ENCODE assay signal across 17 mouse cellular contexts in genomic region chr9:73184908-73185307, GRCm38 (mm10).
DNase-seq lines count a peak whose midpoint lies in the region; ATAC-seq and TF ChIP-seq lines count a peak whose summit lies in the region.
"Had no signal": no experiment of that assay in that cellular context is flagged by ENCODE, and none has a peak within 500 bp of the region (broad histone marks: within the 10 kb centered on the region; RNA-seq: fewer than 3 reads in every experiment).

No protein-coding gene starts in this region.

- H3K9ac ChIP-seq in hindbrain, postnatal 0 days (replicated peaks; ENCODE audit: low read length): no peak overlapping the region
- no peak overlapping the region for H3K9ac ChIP-seq in hindbrain, embryonic 12.5 days
- H3K9ac ChIP-seq: intestine, embryonic 15.5 days; midbrain, embryonic 13.5 days had no signal

- 44% methylated on average over 3 of the region's 3 CpGs for WGBS in hindbrain, postnatal 0 days
- WGBS in hindbrain, embryonic 12.5 days: 46% methylated on average over 3 of the region's 3 CpGs
- WGBS in lung, adult 2 months: 53% methylated on average over 3 of the region's 3 CpGs
- 53% methylated on average over 3 of the region's 3 CpGs for WGBS in bone marrow, adult 2 months
- WGBS in embryonic facial prominence, embryonic 10.5 days: 44% methylated on average over 3 of the region's 3 CpGs

- no peaks in the 10 kb centered on the region for H3K27me3 ChIP-seq in hindbrain, postnatal 0 days (ENCODE audit: insufficient read depth, low read length)
- H3K27me3 ChIP-seq in hindbrain, embryonic 12.5 days: no peaks in the 10 kb centered on the region
- H3K27me3 ChIP-seq in E14TG2a.4 (ENCODE audit: insufficient read depth, low read length): no peaks in the 10 kb centered on the region
- no peaks in the 10 kb centered on the region for H3K27me3 ChIP-seq in embryonic facial prominence, embryonic 10.5 days (replicated peaks; ENCODE audit: low read depth, poor library complexity, severe bottlenecking)
- H3K27me3 ChIP-seq: intestine, embryonic 15.5 days; midbrain, embryonic 13.5 days had no signal

- H3K27ac ChIP-seq in hindbrain, postnatal 0 days: no peak overlapping the region
- no peak overlapping the region for H3K27ac ChIP-seq in hindbrain, embryonic 12.5 days
- H3K27ac ChIP-seq in bone marrow, adult 2 months (ENCODE audit: control insufficient read depth, insufficient read depth, low read depth, low read length, poor library complexity): no peak overlapping the region
- no peak overlapping the region for H3K27ac ChIP-seq in embryonic facial prominence, embryonic 10.5 days (replicated peaks)
- H3K27ac ChIP-seq: intestine, embryonic 15.5 days; macrophage; midbrain, embryonic 13.5 days had no signal

- no peak for DNase-seq in hindbrain, postnatal 0 days (ENCODE audit: low spot score)
- DNase-seq in lung, adult 2 months: no peak
- DNase-seq in lung, postnatal 10 days: no peak
- no peak for DNase-seq in embryonic facial prominence, embryonic 10.5 days (ENCODE audit: low spot score)
- DNase-seq: adrenal gland, postnatal 25 days; cerebellum, adult 11-12 months; gastrocnemius, postnatal 10 days; heart, postnatal 4 days; right cerebral cortex, postnatal 4 days; thymus, postnatal 36 days had no signal

- no peaks in the 10 kb centered on the region for H3K36me3 ChIP-seq in hindbrain, postnatal 0 days (ENCODE audit: insufficient read depth, low read length)
- H3K36me3 ChIP-seq in hindbrain, embryonic 12.5 days: no peaks in the 10 kb centered on the region
- no peaks in the 10 kb centered on the region for H3K36me3 ChIP-seq in E14TG2a.4 (ENCODE audit: insufficient read depth, low read length)
- no peaks in the 10 kb centered on the region for H3K36me3 ChIP-seq in embryonic facial prominence, embryonic 10.5 days (replicated peaks)
- H3K36me3 ChIP-seq: intestine, embryonic 15.5 days; midbrain, embryonic 13.5 days had no signal

- H3K4me1 ChIP-seq in hindbrain, postnatal 0 days (ENCODE audit: insufficient read depth, low read length): no peaks in the 10 kb centered on the region
- H3K4me1 ChIP-seq in hindbrain, embryonic 12.5 days: no peaks in the 10 kb centered on the region
- no peaks in the 10 kb centered on the region for H3K4me1 ChIP-seq in lung, adult 2 months (ENCODE audit: control insufficient read depth, insufficient read depth, low read length)
- H3K4me1 ChIP-seq in E14TG2a.4 (replicated peaks; ENCODE audit: low read depth, low read length): peaks cover 5% of the 10 kb centered on the region; the same call in 1 of the 2 replicates
- no peaks in the 10 kb centered on the region for H3K4me1 ChIP-seq in bone marrow, adult 2 months (ENCODE audit: control insufficient read depth, insufficient read depth, low read length)
- H3K4me1 ChIP-seq in embryonic facial prominence, embryonic 10.5 days: no peaks in the 10 kb centered on the region
- H3K4me1 ChIP-seq: intestine, embryonic 15.5 days; midbrain, embryonic 13.5 days had no signal

- TF ChIP-seq POLR2A in lung, adult 2 months (IDR thresholded peaks at IDR 0.05; ENCODE audit: borderline replicate concordance, extremely low read depth, low read depth, low read length): no peak
- no peak for TF ChIP-seq POLR2A in bone marrow, adult 2 months (IDR thresholded peaks at IDR 0.05; ENCODE audit: borderline replicate concordance, control insufficient read depth, low read depth, low read length)

- ATAC-seq in hindbrain, postnatal 0 days: no peak
- no peak for ATAC-seq in hindbrain, embryonic 12.5 days (ENCODE audit: low FRiP score)
- ATAC-seq: forebrain, embryonic 14.5 days; intestine, embryonic 15.5 days; midbrain, embryonic 13.5 days had no signal

- H3K4me2 ChIP-seq in hindbrain, postnatal 0 days (ENCODE audit: low read depth, low read length): no peak overlapping the region
- no peak overlapping the region for H3K4me2 ChIP-seq in hindbrain, embryonic 12.5 days (replicated peaks)
- H3K4me2 ChIP-seq: intestine, embryonic 15.5 days; midbrain, embryonic 13.5 days had no signal

- TF ChIP-seq CTCF in hindbrain, postnatal 0 days (IDR thresholded peaks at IDR 0.05; ENCODE audit: low read depth): peak; percentile 37
- TF ChIP-seq CTCF in lung, adult 2 months (IDR thresholded peaks at IDR 0.05; ENCODE audit: insufficient read depth, low read length): 0 out of 2 replicates have a peak, but pooled peaks have one; percentile 18
- peak; percentile 64 for TF ChIP-seq CTCF in E14TG2a.4 (conservative IDR thresholded peaks at IDR 0.05; ENCODE audit: low read length)
- 0 out of 2 replicates have a peak, but pooled peaks have one; percentile 16 for TF ChIP-seq CTCF in bone marrow, adult 2 months (IDR thresholded peaks at IDR 0.05; ENCODE audit: control insufficient read depth, insufficient read depth, low read length)

- H3K4me3 ChIP-seq in hindbrain, postnatal 0 days (ENCODE audit: low read length): no peak overlapping the region
- no peak overlapping the region for H3K4me3 ChIP-seq in hindbrain, embryonic 12.5 days
- H3K4me3 ChIP-seq in lung, adult 2 months (replicated peaks; ENCODE audit: extremely low read depth, low read depth, low read length): no peak overlapping the region
- no peak overlapping the region for H3K4me3 ChIP-seq in E14TG2a.4 (replicated peaks; ENCODE audit: low read length)
- H3K4me3 ChIP-seq in bone marrow, adult 2 months (replicated peaks; ENCODE audit: control insufficient read depth, low read depth, low read length): no peak overlapping the region
- H3K4me3 ChIP-seq in embryonic facial prominence, embryonic 10.5 days: no peak overlapping the region
- H3K4me3 ChIP-seq: intestine, embryonic 15.5 days; midbrain, embryonic 13.5 days had no signal

- H3K9me3 ChIP-seq in hindbrain, postnatal 0 days (ENCODE audit: low read length): no peaks in the 10 kb centered on the region
- H3K9me3 ChIP-seq in hindbrain, embryonic 12.5 days (replicated peaks): no peaks in the 10 kb centered on the region
- peaks cover 7% of the 10 kb centered on the region; the same call in 1 of the 2 replicates for H3K9me3 ChIP-seq in E14TG2a.4 (ENCODE audit: low read length)
- 0 out of 2 replicates have a peak, but pooled peaks cover 6% of the 10 kb centered on the region for H3K9me3 ChIP-seq in embryonic facial prominence, embryonic 10.5 days
- H3K9me3 ChIP-seq: intestine, embryonic 15.5 days; midbrain, embryonic 13.5 days had no signal
